Mouse (Mus musculus): ENCODE measurements around the gene Ubn1.

Ubn1 gene

DNA sequence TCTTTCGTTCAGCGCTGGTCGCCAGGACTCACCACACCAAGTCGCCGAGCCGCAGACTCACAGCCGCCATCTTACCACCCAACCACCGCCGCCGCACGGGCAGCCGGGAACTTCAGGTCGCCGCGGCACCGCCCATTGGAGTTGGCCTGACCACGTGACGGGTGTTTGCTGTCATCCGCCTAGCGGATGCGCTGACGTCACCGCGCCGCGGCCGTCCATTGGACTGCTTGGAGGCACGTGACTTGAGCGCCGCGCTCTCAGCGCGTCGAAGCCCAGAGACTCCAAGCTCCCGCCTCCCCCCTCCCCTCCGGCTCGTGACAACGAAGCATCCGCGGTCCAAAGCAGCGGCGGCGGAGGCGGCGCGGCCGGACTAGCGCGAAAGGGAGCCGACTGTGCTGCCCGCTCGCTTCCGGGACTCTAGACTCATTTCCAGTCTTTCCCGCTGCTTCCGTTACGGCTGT lies at the start of gene Ubn1, which contains the start of gene Glyr1:
Gene Ubn1, plus strand, starts transcription at position 284 of the 461 bp plus-strand sequence.
Gene Glyr1, minus strand, starts transcription at position 90 of the 461 bp plus-strand sequence.
- DNase-seq (ENCODE audit: low spot score in 2 of 2), result peak; percentile 99 to 100

DNA sequence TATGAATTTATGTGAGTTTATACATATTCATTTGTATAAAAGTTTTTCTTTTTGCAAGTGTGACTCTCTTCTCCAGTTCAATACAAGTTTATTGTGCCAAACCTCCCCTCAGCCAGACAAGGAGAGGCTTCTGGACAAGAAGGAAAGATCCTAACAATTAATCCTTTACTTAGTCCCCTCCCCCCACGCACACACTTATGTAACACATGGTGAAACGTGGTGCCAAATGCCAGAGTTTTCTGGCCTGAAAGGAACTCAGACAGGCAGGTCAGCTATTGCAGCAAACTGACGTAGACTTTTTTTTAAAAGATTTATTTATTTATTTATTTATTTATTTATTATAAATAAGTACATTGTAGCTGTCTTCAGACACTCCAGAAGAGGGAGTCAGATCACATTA lies 49.2 kb upstream of the Ubn1 start:
- no peak for DNase-seq (ENCODE audit: low spot score in 2 of 2)

DNA sequence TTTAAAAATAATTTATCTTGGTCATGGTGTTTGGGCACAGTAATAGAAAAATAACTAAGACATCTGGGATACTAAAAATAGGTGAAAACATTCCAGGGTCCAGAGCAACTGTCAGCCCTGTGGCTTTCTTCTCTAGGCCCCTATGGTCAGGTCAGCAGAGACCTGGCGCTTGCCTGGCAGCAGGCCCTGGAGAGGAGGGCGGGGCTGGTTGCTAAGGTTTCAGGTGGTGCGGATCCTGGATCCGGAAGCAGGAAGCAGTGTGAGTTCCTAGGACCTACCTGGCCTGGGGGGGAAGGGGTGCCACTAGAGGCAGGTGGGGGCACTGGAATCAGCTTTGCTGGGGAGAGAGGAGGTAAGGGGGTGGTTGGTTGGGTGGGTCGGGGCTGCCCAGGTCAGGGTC lies 42.8 kb upstream of the Ubn1 start, which contains the start of gene Smim22:
Gene Smim22, plus strand, starts transcription at position 222 of the 400 bp plus-strand sequence.
- DNase-seq (ENCODE audit: low spot score in 2 of 2), result no peak

DNA sequence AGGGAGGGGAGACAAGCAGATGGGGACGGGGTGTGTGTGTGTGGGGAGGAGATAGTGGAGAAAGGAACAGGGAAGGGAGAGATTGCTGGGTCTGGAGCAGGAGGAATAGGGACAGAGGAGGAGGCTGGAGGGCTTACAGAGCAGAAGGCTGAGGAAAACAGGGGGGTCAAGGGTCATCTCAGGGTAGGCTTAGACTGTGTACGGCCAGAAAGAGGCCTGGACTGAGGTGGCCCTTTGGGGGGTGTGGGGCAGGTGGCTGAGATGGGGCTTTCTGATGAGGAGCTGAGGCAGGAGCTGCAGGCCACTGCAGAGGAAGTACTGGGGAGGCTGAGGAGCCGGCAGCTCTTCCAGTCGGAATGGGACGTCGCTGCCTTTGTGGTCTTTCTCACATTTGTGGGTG lies 42.4 kb upstream of the Ubn1 start:
- no peak for DNase-seq (ENCODE audit: low spot score in 2 of 2)

DNA sequence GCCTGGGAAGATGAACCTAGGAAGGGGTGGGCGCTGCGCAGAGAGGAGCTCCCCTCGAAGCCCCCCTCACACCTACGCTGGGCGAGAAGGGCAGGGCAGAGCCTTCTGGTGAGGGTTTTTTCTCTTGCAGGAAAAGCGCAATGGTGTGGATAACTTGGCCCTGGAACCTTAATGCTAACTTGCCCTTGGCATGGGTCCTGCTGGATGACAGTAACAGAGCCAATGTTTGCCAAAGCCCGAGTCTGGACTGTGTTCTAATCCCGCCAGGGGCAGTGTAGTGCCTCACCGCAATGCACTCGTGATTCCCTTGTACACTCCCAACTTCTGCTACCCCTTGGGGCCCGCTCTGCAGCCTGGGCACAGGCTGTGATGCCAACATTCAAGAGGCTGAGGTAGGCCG lies 41.8 kb upstream of the Ubn1 start:
- DNase-seq (ENCODE audit: low spot score in 2 of 2), result no peak

DNA sequence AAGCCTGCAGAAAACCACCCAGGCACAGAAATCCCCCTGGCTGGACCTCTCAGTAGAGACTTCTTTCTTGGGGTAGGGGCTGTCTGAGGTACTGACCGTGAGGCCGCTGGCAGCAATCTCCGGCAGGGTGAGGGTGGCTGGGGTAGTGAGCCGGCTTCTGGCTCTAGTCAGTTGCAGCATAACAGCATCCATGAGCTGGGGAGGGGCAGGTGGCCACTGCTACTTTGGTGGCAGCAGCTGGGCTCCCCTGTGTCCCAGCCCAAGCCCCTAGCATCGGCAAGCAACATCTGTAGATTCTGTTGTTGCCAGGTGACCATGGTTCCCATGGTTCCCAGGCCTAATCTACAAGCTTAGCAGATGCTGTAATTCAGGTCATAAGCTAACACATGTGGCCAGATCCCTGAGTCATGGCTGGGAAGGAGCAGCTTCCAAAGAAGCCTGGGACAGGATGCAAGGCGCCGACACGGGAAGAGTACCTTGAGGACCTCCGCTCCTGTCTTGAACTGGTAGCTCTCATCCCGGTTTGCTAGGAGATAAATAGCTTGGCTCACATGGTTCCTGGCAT lies 39.4 kb upstream of the Ubn1 start:
- no peak for DNase-seq (ENCODE audit: low spot score in 2 of 2)

DNA sequence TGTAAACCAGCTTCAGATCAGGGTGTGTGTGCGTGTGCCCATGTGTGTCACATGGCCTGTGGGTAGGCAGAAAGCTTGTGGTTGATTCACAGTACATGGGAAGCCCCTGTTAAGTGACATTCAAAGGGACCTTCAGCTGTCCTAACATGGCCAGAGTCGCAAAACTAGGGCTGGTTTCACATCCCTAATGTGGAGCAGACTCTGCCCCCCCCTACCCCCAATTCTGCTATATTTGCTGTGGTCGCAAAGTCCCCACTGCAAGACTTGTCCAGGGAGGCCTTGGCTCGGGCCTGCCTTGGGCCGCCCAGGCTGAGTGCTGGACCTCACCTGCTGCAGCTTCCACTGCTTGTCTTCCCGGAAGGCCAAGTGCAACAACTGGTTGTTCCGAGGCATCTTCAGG lies 38.6 kb upstream of the Ubn1 start:
- DNase-seq (ENCODE audit: low spot score in 2 of 2), result no peak

DNA sequence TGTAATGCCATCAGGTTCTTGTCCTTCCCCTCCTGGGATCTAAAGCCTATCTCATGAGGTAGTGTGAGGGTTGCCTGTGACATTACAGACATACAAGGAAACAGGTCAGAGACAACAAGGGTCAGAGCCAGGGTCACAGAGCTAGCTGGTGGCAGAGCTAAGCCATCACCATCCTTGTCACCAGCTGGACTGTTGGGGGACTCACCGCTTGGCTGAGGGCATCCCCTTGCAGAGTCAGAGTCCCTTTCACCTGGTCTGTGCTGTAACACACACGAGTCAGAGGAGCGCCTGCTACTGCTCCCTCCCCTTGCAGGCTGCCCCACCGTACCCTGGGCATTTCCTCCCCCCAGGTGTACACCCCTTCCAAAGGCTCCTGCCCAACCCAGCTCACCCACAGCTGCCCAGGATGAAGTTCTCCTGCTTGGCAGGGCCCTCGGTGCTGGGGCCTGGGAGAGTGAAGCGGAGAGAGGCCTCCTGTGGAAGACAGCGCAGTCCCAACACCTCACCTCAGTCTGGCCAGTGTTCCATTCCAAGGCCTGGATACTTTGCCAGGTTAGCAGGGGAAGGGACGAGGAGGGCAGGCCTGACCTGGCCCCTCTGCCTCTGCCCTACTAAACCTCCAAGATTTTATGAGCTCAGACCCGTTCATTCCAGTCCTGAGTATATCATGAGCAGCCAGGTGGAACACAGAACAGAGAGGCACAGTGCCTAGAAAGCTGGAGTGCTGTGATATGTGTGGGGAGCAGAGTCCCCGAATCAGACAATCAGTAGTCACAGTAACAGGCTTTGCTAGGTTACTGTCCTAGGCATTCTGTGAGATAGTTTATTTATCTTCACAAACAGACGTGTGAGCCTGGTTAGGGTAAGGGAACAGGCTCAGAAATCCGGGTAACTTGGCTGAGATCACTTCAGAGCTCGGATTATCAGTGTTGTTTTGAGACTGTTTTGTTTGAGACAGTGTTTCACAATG lies 37.5 kb upstream of the Ubn1 start:
- DNase-seq (ENCODE audit: low spot score in 2 of 2), result no peak

DNA sequence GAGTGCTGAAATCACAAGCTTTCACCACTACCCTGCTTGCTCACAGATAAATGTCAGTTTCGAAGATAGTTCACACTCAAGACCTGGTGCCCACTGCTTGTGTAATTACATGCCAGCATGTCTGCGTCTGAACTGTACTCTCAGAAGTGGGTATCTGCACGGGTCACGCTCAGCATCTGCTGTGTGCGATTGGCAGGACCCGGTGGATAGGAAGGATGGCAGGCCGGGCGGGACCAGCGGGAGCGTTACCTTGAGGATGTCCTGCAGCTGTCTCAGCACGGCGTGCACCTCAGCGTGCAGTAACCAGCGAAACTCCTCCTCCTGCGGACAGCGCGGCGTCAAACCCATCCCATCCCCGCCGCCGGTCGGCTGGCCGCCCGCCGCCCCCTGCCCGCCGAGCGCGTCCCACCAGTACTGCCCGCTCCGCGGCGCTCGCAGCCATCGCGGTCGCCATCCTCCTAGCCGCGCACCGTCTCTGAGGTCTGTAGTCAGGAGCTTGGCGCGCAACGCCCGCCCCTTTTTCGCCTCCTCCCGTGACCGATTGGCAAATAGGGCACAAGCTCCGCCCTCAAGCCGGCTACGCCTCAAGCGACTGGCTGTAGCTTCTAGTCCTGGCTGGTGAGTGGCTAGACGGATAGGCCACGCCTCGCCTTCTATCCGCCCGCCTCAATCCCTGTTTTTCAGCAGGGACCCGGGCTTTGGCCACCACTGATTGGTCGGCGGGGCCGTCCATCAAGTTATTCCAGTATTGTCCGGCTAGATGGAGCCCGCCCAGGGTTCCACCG lies 36.6 kb upstream of the Ubn1 start, which contains the start of gene Rogdi:
Gene Rogdi, minus strand, starts transcription at position 500 of the 785 bp plus-strand sequence.
- DNase-seq (ENCODE audit: low spot score in 2 of 2), result peak; percentile 99 to 100

DNA sequence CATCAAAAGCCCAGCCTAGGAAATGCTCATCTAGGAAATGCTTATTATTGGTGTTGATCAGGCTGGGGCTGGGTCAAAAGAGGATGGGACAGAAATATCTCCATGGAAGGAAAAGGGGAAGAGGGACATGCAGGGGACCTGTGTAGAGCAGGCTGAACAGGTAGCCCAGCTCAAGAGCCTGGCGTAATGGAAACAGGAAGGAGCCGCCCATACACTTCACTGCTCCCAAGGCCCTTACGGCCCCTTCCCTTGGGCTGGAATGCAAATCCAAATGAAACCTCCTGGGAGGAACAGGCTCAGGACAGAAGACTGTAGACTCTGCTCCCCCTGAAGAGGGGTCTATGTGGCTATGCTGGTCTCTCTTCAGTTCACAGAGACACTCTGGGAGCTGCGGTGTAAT lies 35.3 kb upstream of the Ubn1 start:
- DNase-seq (ENCODE audit: low spot score in 2 of 2), result no peak

DNA sequence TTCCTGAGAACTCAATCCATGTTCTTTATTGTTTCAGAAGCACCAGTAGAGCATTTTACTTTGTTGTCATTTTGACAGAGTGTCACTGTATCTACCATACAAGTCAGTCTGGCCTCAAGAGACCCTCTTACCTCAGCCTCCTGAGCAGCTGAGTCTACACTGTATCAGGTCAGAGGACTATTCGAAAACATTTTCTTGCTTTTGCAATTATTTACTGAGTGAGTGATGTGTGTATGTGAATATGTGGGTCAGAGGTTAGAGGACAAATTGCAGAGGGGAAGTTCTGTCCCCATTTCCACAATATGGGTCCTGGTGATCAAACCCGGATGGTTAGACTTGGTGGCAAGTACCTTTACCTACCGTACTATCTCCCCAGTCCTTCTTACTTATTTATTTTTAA lies 25.8 kb upstream of the Ubn1 start:
- DNase-seq (ENCODE audit: low spot score in 2 of 2), result no peak

DNA sequence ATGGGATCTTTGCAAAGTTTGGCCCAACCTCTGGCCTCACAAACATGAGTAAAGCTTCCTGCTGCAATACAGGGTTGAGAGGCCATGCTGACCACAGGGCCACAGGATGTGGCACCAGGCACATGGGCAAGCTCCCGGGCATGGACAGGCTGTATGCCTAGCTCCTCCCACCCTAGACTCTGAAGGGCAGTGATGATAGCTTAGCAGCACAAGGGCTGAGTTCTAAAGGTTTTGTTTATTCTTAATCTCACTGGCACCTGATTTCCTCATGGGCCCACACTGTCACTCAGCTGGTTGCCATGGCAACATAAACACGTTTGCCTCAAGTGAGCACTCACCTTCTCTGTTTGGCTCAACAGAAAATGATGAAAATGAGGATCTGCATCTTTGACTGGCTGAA lies 20.0 kb upstream of the Ubn1 start:
- no peak for DNase-seq (ENCODE audit: low spot score in 2 of 2)

DNA sequence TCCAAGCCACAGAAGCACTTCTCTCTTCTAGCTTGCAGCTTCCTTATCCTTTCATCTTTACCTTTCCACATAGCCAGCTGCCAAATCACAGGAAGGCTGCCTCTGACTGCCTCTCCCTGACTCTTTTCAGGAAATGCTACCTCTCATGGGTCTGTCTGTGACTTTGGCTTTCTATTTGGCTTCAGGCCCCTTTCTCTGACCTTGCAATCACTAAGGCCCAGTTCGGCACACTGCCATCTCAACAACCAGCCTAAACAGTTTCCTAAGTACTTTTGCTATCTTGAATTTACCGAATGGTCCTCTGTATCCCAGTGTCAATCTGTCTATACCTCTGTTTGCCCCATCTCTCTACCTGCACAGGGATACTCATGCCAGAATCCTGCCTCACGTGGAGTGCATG lies 14.3 kb upstream of the Ubn1 start:
- no peak for DNase-seq (ENCODE audit: low spot score in 2 of 2)

DNA sequence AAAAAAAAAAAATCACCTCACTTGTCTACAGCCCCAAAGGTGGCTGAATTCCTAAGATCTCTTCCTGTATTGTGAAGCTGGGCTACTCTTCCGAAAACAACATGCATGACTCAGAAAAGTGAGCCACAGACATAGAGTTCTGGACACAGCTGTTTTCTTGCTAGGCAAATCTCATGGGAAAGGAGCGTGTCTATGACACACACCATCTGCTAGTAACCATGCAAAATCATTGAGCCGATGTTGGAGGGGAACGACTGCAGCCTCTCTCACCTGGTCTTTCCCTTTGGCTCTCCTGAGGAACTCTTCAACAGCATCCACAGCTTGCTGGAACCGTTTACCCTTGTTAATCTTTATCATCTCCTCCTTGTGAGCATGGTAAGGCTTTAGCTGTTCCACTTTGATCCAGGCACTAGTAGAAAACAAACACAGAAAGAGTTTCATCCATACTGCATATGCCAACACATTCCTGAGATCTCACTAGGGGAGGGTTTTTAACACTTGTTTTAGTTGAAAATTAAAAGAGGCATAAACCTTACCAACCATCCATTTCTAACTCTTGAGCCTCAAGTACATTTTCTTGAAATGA lies 13.1 kb upstream of the Ubn1 start:
- DNase-seq (ENCODE audit: low spot score in 2 of 2), result no peak

DNA sequence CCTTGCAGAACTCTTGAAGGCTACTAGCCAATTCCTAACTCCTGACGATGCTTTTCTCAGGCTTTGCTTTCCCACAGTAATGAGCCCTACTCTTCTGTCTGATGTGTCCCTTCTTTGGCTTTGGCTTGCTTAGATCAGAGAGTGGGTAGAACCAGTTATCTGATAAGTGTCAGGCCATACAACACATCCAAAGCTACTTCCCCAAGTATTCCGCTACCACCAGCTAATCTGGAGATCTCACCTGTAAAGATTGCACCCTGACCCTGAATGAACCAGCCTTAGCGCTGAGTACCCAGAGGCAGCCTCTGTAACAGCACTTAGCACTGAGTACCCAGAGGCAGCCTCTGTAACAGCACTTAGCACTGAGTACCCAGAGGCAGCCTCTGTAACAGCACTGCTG lies 4.5 kb upstream of the Ubn1 start:
- no peak for DNase-seq (ENCODE audit: low spot score in 2 of 2)

DNA sequence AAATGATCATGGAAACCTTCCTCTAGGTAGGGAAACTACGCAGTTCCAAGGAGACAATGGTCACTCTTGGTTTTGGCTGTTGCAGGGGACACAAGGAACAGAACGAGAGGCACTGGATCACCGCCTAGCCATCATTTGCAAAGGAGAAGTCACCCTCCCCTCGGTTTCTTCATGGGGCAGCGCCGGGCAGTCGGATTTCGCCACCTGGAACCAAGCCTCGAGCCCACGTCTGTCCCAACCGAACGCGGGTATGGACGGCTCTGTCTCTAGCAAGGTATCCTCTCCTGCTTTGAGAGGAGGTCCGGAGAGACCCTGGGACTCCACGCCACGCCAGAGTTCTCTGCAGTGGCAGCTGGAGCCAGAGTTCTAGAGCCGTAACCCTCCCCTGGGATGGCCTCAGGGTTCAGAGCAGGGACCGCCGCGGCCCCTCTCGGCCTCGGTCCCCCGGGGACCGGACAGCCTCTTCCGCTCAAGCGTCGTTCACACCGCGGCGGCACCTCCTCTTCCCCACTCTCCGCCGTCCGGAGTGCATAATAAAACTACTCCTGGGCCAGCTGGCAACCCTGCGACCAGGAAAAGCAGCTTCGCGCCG lies 579 bp upstream of the Ubn1 start:
- DNase-seq (ENCODE audit: low spot score in 2 of 2), result no peak

DNA sequence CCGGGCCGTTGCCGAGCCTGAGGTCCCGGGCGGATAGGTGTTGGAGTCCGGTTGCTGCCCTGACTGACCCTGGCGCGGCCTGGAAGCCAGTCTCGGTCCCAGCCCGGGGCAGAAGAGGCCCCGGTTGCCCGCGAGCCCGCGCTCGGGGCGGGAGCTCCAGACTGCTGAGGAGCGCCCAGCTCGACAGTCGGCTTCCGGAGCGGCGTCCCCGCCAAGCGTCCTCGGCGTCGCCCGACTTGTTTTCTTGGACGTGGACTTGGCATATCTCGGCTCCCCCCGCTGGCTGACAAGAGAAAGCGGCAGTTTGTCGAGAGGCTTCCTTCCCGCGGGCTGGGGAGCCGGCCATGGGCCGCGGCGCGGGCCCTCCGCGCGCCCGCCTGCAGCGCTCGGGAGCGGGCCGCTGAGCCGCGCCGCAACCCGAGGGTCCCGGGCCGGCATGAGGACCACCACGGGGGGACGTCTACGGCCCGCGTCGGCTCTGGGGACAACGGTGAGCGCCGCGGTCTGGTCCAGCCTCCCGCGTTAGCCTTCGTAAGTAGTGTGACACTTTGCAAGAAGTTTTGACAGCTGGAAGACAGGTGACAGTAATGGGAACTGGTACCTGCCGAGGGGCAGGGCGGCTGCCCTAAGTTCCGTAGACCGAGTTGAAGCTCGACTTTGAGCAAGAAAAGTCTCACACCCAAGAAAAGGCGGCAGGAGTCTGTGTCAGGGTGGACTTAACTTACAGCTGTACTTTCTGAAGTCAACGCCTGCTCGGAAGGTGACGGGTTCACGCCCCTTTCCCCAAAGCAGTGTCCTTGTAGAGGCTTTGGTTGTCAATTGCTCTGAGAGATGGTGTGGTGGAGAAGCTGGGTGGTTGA lies 624 bp downstream of the Ubn1 start:
- DNase-seq (ENCODE audit: low spot score in 2 of 2), result peak; percentile 63 to 68

DNA sequence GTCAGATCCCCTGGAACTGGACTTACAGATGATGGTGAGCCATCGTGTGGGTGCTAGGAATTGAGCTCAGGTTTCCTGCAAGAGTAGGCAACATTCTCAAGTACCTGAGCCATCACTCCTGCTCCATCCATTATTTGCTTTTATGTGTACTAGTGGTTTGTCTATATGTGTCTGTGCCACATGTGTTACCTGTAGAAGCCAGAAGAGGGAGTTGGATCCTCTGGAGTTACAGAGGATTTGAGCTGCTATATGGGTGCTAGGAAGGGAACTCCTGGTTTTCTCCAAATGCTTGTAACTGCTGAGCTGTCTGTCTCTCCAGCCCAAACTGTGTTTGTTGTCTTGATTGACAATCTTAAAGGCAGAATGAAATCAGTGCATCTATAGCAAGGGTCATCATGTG lies 8.3 kb downstream of the Ubn1 start:
- DNase-seq (ENCODE audit: low spot score in 2 of 2), result no peak

DNA sequence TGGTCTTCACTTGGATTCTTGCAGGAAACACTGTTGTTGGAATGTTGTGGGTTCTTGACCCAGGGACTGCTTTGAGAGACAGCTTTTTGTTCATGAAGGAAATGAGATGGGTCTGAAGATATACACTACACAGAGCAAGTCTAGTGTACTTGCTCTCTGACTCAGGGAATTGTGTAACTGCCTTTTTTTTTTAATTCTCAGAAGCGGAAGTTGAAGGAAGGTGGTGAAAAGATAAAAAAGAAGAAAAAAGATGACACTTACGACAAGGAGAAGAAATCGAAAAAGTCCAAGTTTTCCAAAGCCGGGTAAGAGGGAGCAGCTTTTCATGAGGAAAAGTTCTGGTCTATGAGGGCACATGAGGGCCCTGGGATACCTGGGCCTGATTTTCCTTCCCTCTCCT lies 13.6 kb downstream of the Ubn1 start:
- DNase-seq (ENCODE audit: low spot score in 2 of 2), result no peak

DNA sequence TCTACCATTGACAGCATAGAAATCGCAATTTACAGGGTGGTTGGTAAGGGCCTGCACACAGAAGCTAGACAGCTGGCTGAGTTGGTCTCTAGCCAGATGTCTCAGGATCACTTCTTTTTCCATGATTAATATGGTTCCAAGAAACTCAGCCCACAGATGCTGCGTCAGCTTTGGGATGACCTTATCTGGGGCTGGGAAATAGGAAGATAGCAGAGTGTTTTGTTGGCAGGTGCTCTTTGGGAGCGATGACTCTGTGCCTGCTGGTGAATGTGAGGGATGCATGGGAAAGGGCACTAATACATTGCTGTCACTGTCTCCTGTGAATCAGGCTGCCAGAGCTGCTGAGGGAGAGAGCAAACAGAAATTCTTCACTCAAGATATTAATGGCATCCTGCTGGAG lies 20.5 kb downstream of the Ubn1 start:
- peak in 1 of 2 experiments; percentile 39 for DNase-seq (ENCODE audit: low spot score in 2 of 2)

Data from right cerebral cortex, postnatal 36 days (tissue).